Mouse (Mus musculus): ENCODE measurements around the gene C1qtnf9. TPM values are rescaled to one million over a fixed set of nuclear protein-coding genes. Genes with fewer than 3 reads are reported as not detected.

Gene C1qtnf9
- polyA plus RNA-seq, 1 experiment from 2014 or later: 0.15 TPM

DNA sequence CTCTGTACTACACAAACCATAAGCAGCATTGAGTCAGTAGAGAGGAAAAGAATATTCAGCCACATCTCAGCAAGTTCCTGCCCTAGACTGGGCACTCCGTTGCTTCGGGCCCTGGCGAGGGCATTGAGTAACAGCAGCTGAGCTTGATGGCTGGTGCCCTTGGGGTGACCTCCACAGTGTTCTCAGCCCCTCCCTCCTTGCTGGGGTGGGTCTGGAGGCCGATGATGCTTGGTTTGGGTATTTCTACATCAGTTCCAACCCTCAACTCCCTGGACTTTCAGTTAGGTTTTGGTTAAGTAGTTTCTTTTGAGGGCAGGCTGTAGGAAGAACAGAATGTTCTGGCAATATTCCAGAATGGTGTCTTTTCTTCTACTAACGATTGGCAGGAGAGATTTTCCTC lies 50.1 kb downstream of the C1qtnf9 start:
- ATAC-seq (ENCODE audit: insufficient number of reproducible peaks, low FRiP score, low TSS enrichment, low read depth): no peak
- WGBS: 84% methylated on average over 5 of the region's 5 CpGs
- Histone ChIP-seq H3K9ac (ENCODE audit: low read length) (no peak overlapping the region), H3K9me3 (ENCODE audit: control insufficient read depth, low read length) (no peaks in the 10 kb centered on the region), H3K4me3 (ENCODE audit: low read depth, low read length) (no peak overlapping the region), H3K27ac (replicated peaks; ENCODE audit: low read depth, low read length) (no peak overlapping the region), H3K27me3 (ENCODE audit: control insufficient read depth, insufficient read depth, low read length) (no peaks in the 10 kb centered on the region), H3K4me1 (ENCODE audit: control insufficient read depth, insufficient read depth, low read length) (no peaks in the 10 kb centered on the region), H3K36me3 (ENCODE audit: control insufficient read depth, insufficient read depth, low read length) (no peaks in the 10 kb centered on the region), H3K4me2 (ENCODE audit: low read depth, severe bottlenecking) (no peak overlapping the region)
- DNase-seq (ENCODE audit: low spot score): no peak

DNA sequence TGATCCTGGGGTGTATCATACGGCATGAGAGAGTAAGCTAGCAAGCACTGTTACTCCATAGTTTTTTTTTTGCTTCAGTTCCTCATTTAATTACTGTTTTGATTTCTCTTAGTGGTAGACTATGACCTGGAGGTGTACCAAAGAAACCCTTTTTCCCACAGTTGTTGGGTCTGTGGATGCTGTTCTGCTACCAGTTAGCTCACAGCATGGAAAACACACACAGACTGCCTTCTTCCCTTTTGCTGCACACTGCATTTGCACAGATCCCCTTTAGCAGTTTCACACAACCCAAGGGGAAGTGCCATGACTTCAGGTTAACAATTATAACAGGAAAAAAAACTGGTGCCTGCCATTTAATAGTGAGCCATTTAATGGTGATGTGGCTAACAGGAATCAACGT lies 62.2 kb downstream of the C1qtnf9 start:
- no peaks in the 10 kb centered on the region for H3K9me3 ChIP-seq (ENCODE audit: control insufficient read depth, low read length)
- H3K9ac ChIP-seq (ENCODE audit: low read length): no peak overlapping the region
- no peak overlapping the region for H3K4me2 ChIP-seq (ENCODE audit: low read depth, severe bottlenecking)
- H3K36me3 ChIP-seq (ENCODE audit: control insufficient read depth, insufficient read depth, low read length): peaks cover 6% of the 10 kb centered on the region; the same call in 1 of the 2 replicates
- no peak for DNase-seq (ENCODE audit: low spot score)
- H3K27ac ChIP-seq (replicated peaks; ENCODE audit: low read depth, low read length): no peak overlapping the region
- H3K4me1 ChIP-seq (ENCODE audit: control insufficient read depth, insufficient read depth, low read length): no peaks in the 10 kb centered on the region
- no peaks in the 10 kb centered on the region for H3K27me3 ChIP-seq (ENCODE audit: control insufficient read depth, insufficient read depth, low read length)
- 87% methylated on average over 2 of the region's 2 CpGs for WGBS
- H3K4me3 ChIP-seq (ENCODE audit: low read depth, low read length): no peak overlapping the region
- no peak for ATAC-seq (ENCODE audit: insufficient number of reproducible peaks, low FRiP score, low TSS enrichment, low read depth)

Other genes with a start within 250 kb of the C1qtnf9 start
- gene Spata13, start 134.1 kb upstream of the C1qtnf9 start, polyA plus RNA-seq (2014; fragmentation: Nextera tagmentation; extraction: Ambion mirVana): 10.8 and 16.1 TPM in 2 replicates
- 25.6 and 25.8 TPM in 2 replicates for gene Mipep, start 16.4 kb downstream of the C1qtnf9 start, polyA plus RNA-seq (2014; fragmentation: Nextera tagmentation; extraction: Ambion mirVana)